Mouse (Mus musculus) left cerebral cortex, adult 8-10 months (tissue): ENCODE results near the gene Thpo. TPM values are rescaled to one million over a fixed set of nuclear protein-coding genes. Genes with fewer than 3 reads are reported as not detected.
A peak's percentile ranks its signal among the peaks of the same experiment; 100 is the strongest.

Source experiments
- DNase-seq, 2 experiments: peaks; one replicate each; pipeline ENCODE4 v3.0.0; 2022; ENCODE audit warnings: low spot score in 2 of 2
- total RNA-seq, 4 experiments: library from RNA; stranded (reverse); gene quantifications; 2 replicates each; pipeline ENCODE4 v1.2.4; 2022

The Thpo gene
- total RNA-seq: 1 to 10 TPM; 5.2 to 7.2 (median 5.8) TPM

DNA sequence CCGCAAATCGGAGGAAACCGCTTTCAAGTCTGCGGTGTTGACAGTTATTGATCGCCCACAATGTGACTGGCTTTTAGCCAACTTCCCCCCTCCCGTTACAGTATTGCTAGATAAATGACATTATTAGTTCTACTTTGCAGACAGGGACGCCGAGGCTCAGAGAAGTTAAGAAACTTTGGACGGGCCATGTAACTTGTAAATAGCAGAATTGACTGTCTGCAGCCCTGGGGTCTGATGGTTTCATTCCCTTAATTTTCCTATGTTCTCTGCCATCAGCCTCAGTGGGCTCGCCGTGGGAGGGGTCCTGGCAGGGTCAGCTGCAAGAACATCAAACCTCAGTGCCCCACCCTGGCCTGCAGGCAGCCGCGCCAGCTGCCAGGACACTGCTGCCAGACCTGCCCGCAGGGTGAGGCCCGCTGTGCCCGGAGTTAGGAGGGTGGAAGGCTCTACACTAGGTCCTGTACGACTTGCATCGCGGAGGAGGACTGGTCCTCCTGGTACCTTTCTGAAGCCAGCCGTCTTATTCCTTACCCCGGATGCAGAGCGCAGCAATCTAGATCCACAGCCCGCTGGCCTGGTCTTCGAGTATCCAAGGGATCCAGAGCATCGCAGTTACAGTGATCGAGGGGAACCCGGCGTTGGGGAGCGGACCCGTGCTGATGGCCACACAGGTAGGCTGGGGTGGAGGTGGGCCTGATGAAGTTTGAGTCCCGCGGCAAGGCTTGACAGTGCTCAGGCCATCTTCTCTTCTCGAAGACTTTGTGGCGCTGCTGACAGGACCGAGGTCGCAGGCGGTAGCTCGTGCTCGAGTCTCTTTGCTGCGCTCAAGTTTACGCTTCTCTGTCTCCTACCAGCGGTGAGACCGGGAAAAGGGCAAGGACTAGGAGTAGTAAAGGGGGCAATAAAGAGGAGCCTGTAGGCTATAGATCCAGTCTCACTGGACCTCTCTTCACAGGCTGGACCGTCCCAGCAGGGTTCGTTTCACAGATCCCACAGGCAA lies at the start of gene Thpo:
Gene Thpo, minus strand, starts transcription at position 781 of the 1,000 bp plus-strand sequence.
- no peak for DNase-seq

GRCm38 (mm10) chr16:20783891-20784290 lies 49.6 kb upstream of the Thpo start:
- DNase-seq: no peak

- DNase-seq: no peak
These were observed 46.9 kb upstream of the Thpo start for GRCm38 (mm10) chr16:20781101-20781630.

DNA sequence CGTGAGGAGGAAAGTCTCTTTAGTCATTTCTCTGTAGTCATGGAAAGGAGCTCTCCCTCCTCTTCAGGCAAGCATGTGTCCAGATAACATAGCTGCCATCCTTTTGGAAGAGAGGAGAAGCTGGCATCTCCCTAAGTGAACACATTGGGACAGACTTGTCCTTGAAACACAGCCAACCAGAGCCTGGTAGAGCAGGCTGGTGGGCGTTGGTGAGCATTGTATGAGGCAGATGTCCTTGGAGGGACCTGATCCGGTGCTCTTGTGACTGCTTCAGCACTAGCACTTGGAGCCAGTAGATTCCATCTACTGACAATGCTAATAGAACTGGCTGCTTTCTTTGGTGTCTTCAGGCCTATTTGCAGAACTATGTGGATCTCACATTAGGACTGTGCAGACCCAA lies 45.5 kb upstream of the Thpo start:
- no peak for DNase-seq

GRCm38 (mm10) chr16:20775021-20775420 lies 40.7 kb upstream of the Thpo start:
- no peak for DNase-seq

DNA sequence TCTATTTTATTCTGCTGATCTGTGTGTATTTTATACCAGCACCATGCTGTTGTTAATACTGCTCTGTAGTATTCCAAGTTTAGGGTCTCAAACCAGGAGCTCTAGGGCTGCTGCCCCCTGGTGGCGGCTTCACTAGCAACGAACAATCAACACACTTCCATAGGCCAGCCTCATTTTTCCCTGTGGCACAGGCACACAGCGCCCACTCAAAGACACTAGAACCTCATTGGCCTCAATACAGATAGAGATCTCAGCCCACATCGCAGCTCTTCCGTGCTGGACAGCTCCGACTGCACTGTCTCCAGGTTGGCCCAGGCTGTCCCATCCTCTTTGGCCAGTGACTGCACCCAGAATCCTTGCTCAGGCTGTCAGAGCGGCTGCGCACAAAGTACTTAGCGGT lies 30.9 kb upstream of the Thpo start:
- DNase-seq: no peak

GRCm38 (mm10) chr16:20761681-20762080 lies 27.4 kb upstream of the Thpo start:
- DNase-seq: no peak

GRCm38 (mm10) chr16:20757385-20757784 lies 23.1 kb upstream of the Thpo start:
- DNase-seq: no peak

GRCm38 (mm10) chr16:20756052-20756451 lies 21.7 kb upstream of the Thpo start:
- DNase-seq: no peak

- DNase-seq: no peak
These were observed 16.2 kb upstream of the Thpo start for GRCm38 (mm10) chr16:20750518-20750917.

DNA sequence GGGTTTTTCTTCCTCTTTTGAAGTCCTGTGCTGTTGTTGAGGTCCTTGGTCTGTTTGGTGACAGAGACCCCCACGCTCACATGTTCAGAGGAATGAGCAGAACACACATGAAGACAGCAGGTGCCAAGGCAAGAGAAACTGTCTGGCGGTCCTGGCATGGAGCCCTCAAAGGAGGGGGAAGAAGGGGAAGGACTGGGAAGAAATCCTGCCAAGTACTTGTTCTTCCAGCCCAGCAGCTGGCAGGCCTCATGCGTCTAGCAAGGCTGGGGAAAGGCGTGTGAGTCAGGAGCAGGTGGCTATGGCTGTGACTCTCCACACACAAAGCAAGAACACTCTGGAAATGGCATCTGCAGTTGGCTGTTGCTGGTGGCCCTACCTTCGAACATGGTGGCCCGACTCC lies 12.3 kb upstream of the Thpo start:
- DNase-seq: peak in 1 of 2 experiments; percentile 87

DNA sequence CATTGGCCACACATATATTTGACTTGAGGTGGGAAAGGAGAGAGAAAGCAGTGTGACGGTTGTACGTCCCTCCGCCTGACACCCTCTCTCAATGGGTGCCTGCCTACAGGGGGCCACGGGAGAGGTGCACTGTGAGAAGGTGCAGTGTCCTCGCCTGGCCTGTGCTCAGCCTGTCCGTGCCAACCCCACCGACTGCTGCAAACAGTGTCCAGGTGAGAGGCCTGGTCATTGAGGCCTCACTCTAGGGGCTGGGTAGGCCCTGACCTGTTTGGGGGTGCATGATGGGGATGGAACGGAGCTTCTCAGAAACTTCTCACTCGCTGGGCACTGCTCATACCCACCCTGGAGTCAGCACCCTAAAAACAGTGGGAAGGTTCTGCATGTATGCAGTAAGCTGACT lies 5.5 kb upstream of the Thpo start:
- no peak for DNase-seq

DNA sequence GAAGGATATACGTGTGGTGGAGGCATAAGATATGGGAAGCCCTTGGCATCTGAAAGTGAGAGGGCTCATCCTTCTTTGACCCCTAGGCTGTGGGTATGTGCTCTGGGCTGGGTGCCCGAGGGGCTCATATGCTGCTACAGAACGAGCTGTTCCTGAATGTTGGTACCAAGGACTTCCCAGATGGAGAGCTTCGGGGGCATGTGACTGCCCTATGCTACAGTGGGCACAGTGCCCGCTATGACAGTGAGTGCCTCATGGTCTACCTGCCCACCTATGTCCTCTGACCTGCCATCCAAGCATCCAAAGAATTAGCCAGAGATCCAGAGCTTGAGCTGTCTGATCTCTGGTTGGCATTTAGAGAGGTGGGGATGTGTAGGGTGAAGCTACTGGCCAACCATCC lies 2.5 kb upstream of the Thpo start:
- DNase-seq: no peak

DNA sequence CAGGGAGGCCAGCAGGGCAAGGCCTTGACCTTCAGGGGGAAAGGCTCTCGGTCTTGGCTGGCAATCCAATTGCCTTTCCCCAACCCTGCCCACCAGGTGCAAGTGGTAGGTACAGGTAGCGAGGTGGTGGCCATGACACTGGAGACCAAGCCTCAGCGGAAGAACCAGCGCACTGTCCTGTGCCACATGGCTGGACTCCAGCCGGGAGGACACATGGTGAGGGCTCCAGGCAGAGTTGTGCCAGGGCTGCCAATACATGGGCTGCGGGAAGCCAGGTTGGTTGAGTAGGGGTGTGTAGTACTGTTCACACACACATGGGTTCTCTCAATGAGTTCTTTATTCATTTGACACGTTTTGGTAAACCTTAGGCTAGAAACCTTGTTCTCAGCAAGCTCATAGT lies 1.9 kb upstream of the Thpo start:
- DNase-seq: no peak

- no peak for DNase-seq
These were observed 1.3 kb upstream of the Thpo start for GRCm38 (mm10) chr16:20735651-20736050.

GRCm38 (mm10) chr16:20732925-20733730 lies 1.2 kb downstream of the Thpo start, which contains the start of gene Chrd:
Gene Chrd, plus strand, starts transcription at chr16:20733127.
- peak in 1 of 2 experiments; percentile 51 for DNase-seq

GRCm38 (mm10) chr16:20732251-20732924 lies 1.9 kb downstream of the Thpo start:
- no peak for DNase-seq

DNA sequence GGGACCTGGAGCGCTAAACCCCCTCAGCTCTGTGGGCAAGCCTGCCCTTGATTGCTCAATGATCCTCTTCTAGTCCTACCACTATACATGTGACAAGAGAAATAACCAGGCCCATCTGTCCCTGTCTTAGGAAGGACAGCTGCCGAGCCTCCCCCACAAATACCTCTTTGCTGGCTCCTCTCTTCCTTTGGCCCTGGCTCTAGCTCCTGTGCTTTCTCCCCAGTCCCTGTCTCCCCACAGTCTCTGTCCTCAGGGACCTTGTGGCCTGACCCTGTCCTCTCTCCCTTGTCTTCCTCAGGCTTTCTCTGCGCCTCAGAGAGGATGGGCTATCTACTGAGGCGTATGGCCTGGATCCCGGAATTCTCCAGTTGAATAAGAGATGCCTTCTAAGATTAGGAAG lies 2.6 kb downstream of the Thpo start:
- peak in 1 of 2 experiments; percentile 61 for DNase-seq

DNA sequence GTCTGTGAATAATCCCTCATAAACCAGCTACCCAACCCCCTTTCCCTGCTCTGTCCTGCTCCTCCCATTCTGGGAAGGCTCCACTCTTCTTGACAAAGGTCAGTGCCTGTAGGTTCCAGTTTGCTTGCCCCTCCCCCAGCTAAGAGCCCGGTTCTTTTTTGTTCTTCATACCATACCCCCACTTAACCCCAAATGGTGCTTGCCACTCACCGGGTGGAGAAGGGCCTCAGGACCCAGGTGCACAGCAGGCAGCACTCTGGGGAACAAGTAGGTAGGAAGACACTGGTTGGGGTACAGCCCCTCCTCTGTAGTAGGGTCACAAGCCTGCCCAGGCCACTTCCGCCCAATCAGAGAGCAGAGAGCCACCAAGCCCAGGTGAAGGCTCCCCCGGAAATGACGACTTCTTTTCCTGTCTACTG lies 4.0 kb downstream of the Thpo start:
- no peak for DNase-seq

GRCm38 (mm10) chr16:20726384-20726783 lies 7.9 kb downstream of the Thpo start:
- DNase-seq: no peak

- DNase-seq: no peak
These were observed 8.6 kb downstream of the Thpo start for GRCm38 (mm10) chr16:20725750-20726149.
